Mouse (Mus musculus) neural tube, postnatal 0 days (tissue): ENCODE measurements around the gene Gm5796. TPM values are rescaled to one million over a fixed set of nuclear protein-coding genes. Genes with fewer than 3 reads are reported as not detected.

Experiments used
- polyA plus RNA-seq: library from polyadenylated mRNA; unstranded; fragments of >200 nt; fragmentation: Nextera tagmentation; extraction: Ambion mirVana; gene quantifications from 2 replicates; pipeline ENCODE4 v1.2.1, GENCODE M21; 2015

Gene Gm5796
- polyA plus RNA-seq = 2.2 and 4.6 TPM in 2 replicates

GRCm38 (mm10) chr14:4023641-4024040, at the start of gene Gm5796:
Gene Gm5796, plus strand, starts transcription at chr14:4023941.

DNA sequence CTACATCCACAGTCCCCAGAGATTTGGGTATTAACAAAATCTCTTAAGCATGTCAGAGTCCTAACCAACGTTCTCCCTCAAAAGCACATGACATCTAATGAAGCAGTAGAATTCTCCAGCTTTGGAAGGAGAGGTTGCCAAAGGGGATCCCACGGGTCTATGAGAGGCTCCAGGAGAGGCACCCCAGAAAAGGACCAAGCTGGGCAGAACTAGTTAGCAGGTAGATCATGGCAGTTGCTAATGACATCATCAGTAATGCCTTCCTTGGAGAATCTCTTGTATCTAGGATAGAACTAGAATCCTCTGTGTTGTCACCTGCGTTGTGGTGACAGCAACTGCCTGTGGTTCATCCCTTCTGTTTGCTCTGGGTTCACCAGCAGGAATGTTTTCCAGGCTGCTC, 25.6 kb upstream of the Gm5796 start, which contains the start of gene Gm3099:
Gene Gm3099, plus strand, starts transcription at position 301 of the 400 bp plus-strand sequence.

DNA sequence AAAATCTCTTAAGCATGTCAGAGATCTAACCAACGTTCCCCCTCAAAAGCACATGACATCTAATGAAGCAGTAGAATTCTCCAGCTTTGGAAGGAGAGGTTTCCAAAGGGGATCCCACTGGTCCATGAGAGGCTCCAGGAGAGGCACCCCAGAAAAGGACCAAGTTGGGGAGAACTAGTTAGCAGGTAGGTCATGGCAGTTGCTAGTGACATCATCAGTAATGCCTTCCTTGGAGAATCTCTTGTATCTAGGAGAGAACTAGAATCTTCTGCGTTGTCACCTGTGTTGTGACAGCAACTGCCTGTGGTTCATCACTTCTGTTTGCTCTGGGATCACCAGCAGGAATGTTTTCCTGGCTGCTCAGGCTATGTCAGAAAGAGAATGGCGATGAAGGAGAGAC, 60.1 kb downstream of the Gm5796 start, which contains the start of gene Gm3115:
Gene Gm3115, plus strand, starts transcription at position 301 of the 400 bp plus-strand sequence.

Other genes starting within 250 kb of the Gm5796 start
- gene Gm3002, start 213.9 kb upstream of the Gm5796 start, polyA plus RNA-seq = 4.1 and 6.6 TPM in 2 replicates
- gene Gm3033, start 177.7 kb upstream of the Gm5796 start, polyA plus RNA-seq = not detected in 2 replicates
- gene Gm2916, start 139.8 kb upstream of the Gm5796 start, polyA plus RNA-seq = not detected in 2 replicates
- gene Gm3029, start 92.2 kb upstream of the Gm5796 start, polyA plus RNA-seq = not detected in 2 replicates
- gene Gm3095, start 60.4 kb upstream of the Gm5796 start, polyA plus RNA-seq = 1.6 and 2.2 TPM in 2 replicates
- not detected in 2 replicates for gene Gm3099, start 25.5 kb upstream of the Gm5796 start, polyA plus RNA-seq
- gene Gm3115, start 60.2 kb downstream of the Gm5796 start, polyA plus RNA-seq = not detected in 2 replicates
- gene Gm8108, start 86.6 kb downstream of the Gm5796 start, polyA plus RNA-seq = 3.8 and 4.1 TPM in 2 replicates
- not detected in 2 replicates for gene Gm3127, start 141.1 kb downstream of the Gm5796 start, polyA plus RNA-seq
- gene Gm2974, start 158.6 kb downstream of the Gm5796 start, polyA plus RNA-seq = 5.8 and 10.8 TPM in 2 replicates
- not detected in 2 replicates for gene Gm3138, start 225.7 kb downstream of the Gm5796 start, polyA plus RNA-seq